14 mouse cellular contexts compared by ENCODE assay signal in the genomic region with DNA sequence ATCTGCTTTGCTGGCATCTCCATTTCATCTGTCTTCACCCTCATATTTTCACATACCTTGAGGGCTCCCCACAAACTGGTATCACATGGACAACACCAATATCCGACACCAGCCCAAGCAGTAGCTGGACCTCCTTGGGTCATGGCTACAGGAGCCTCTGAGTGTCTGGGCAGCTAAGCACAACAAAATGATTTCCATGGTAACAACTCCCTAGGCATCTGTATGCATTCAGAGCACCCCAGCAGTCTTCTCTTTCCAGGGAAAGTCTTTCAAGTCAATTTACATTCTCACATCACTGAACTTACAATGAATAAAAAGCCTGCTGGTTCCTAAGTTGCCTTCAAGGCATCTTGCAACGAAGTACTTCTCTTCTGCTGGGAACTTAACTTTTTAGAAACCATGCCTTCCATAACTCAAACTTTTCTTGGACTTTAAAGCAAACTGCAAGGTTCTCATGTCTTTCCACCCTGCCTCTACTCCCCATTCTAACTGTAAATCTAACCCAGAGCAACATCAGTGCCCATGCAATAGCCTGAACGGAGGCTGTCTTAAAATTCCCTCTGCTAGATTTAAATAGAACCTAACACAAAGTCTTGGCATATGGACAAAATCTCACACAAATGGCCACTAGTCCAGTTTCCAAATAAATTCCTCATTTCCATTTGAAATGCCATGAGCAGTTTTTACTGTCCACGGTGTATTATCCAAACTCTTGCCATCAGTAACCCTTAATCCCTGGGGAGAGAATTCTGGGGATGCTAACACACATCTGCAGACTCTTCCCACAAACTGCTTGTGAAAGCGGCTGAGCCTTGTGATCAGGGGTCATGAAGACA.
DNase-seq lines count a peak whose midpoint lies in the region; ATAC-seq lines count a peak whose summit lies in the region.
"Had no signal": no experiment of that assay in that cellular context is flagged by ENCODE, and none has a peak within 500 bp of the region (broad histone marks: within the 10 kb centered on the region; RNA-seq: fewer than 3 reads in every experiment).

No protein-coding gene starts in this region.

- DNase-seq in embryo, embryonic 10 days (ENCODE audit: low spot score): peak; percentile 38
- peak; percentile 17 for DNase-seq in neural tube, embryonic 10.5 days (ENCODE audit: extremely low spot score, low spot score)
- DNase-seq in kidney, postnatal 4 days: no peak
- no peak for DNase-seq in frontal cortex, adult 2 months (ENCODE audit: extremely low spot score in 1 of 2, low spot score in 1 of 2)
- no peak for DNase-seq in right cerebral cortex, adult 2 months (ENCODE audit: low spot score in 2 of 2)
- no peak for DNase-seq in gastrocnemius, postnatal 4 days (ENCODE audit: low spot score in 2 of 2)
- DNase-seq: cerebellum, postnatal 25 days; kidney, postnatal 36 days had no signal

- no peak overlapping the region for H3K4me3 ChIP-seq in forebrain, embryonic 13.5 days
- no peak overlapping the region for H3K4me3 ChIP-seq in hindbrain, embryonic 16.5 days (ENCODE audit: low read length)
- H3K4me3 ChIP-seq: heart, embryonic 13.5 days; limb, embryonic 15.5 days; lung, embryonic 15.5 days; megakaryocyte, embryonic 14.5 days had no signal

- H3K4me2 ChIP-seq in forebrain, embryonic 13.5 days: no peak overlapping the region
- H3K4me2 ChIP-seq in hindbrain, embryonic 16.5 days (ENCODE audit: low read length): no peak overlapping the region
- H3K4me2 ChIP-seq: heart, embryonic 13.5 days; limb, embryonic 15.5 days; lung, embryonic 15.5 days had no signal

- 26% methylated on average over 5 of the region's 5 CpGs for WGBS in forebrain, embryonic 13.5 days
- 15% methylated on average over 5 of the region's 5 CpGs for WGBS in hindbrain, embryonic 16.5 days

- peaks cover 17% of the 10 kb centered on the region for H3K4me1 ChIP-seq in forebrain, embryonic 13.5 days
- 0 out of 2 replicates have a peak, but pooled peaks cover 4% of the 10 kb centered on the region for H3K4me1 ChIP-seq in hindbrain, embryonic 16.5 days (ENCODE audit: control insufficient read depth, insufficient read depth, low read depth, low read length)
- H3K4me1 ChIP-seq: limb, embryonic 15.5 days; megakaryocyte, embryonic 14.5 days had no signal

- H3K9me3 ChIP-seq in forebrain, embryonic 13.5 days (replicated peaks): no peaks in the 10 kb centered on the region
- no peaks in the 10 kb centered on the region for H3K9me3 ChIP-seq in hindbrain, embryonic 16.5 days (ENCODE audit: control insufficient read depth, low read length)
- H3K9me3 ChIP-seq: heart, embryonic 13.5 days; limb, embryonic 15.5 days; lung, embryonic 15.5 days; megakaryocyte, embryonic 14.5 days had no signal

- ATAC-seq in forebrain, embryonic 13.5 days: peak; percentile 58
- peak; percentile 77 for ATAC-seq in hindbrain, embryonic 16.5 days

- H3K27ac ChIP-seq in forebrain, embryonic 13.5 days: peak overlapping the region; percentile 48
- H3K27ac ChIP-seq in hindbrain, embryonic 16.5 days (ENCODE audit: low read depth, low read length): peak overlapping the region; percentile 40
- H3K27ac ChIP-seq: heart, embryonic 13.5 days; limb, embryonic 15.5 days; lung, embryonic 15.5 days had no signal

- H3K27me3 ChIP-seq in forebrain, embryonic 13.5 days: no peaks in the 10 kb centered on the region
- H3K27me3 ChIP-seq in hindbrain, embryonic 16.5 days (replicated peaks; ENCODE audit: control insufficient read depth, insufficient read depth, low read length): no peaks in the 10 kb centered on the region
- H3K27me3 ChIP-seq: heart, embryonic 13.5 days; limb, embryonic 15.5 days; lung, embryonic 15.5 days had no signal

- H3K9ac ChIP-seq in forebrain, embryonic 13.5 days: no peak overlapping the region
- H3K9ac ChIP-seq in hindbrain, embryonic 16.5 days (ENCODE audit: low read depth, low read length): no peak overlapping the region
- H3K9ac ChIP-seq: heart, embryonic 13.5 days; limb, embryonic 15.5 days; lung, embryonic 15.5 days had no signal

- peaks cover 7% of the 10 kb centered on the region for H3K36me3 ChIP-seq in forebrain, embryonic 13.5 days (ENCODE audit: poor library complexity, severe bottlenecking)
- H3K36me3 ChIP-seq in hindbrain, embryonic 16.5 days (ENCODE audit: control insufficient read depth, insufficient read depth, low read length): peaks cover 8% of the 10 kb centered on the region; the same call in 1 of the 2 replicates
- H3K36me3 ChIP-seq: heart, embryonic 13.5 days; limb, embryonic 15.5 days; lung, embryonic 15.5 days had no signal

Comparison
In these comparisons a context has a peak if more than half of its experiments do, and no peak if none do; other contexts are left out.
1. DNase-seq: peak in embryo, embryonic 10 days (single experiment) and neural tube, embryonic 10.5 days (single experiment); none in kidney, postnatal 4 days (0 of 2), frontal cortex, adult 2 months (0 of 2), right cerebral cortex, adult 2 months (0 of 2) and gastrocnemius, postnatal 4 days (0 of 2).